Mouse (Mus musculus): ENCODE data around the gene Tmem45a2. TPM values are rescaled to one million over a fixed set of nuclear protein-coding genes. Genes with fewer than 3 reads are reported as not detected.
A peak's percentile ranks its signal among the peaks of the same experiment; 100 is the strongest.

Tmem45a2 gene
- 0.17 TPM in 1 of 2 replicates, not detected in the other for polyA plus RNA-seq (2015; fragmentation: Nextera tagmentation; extraction: Ambion mirVana)

GRCm38 (mm10) chr16:57071132-57071639 lies at the start of gene Tmem45a2:
TSS of gene Tmem45a2 (minus strand) at chr16:57071372.
- H3K27ac ChIP-seq, result no peak within 1 kb of the TSS
- H3K9ac ChIP-seq, result no peak within 1 kb of the TSS
- H3K4me2 ChIP-seq, result no peak within 1 kb of the TSS
- WGBS, result 90% methylated on average over 5 of the region's 5 CpGs
- no peaks in the 10 kb centered on the region for H3K4me1 ChIP-seq
- ATAC-seq (replicated peaks; ENCODE audit: low FRiP score), result no peak
- no peak within 1 kb of the TSS for H3K4me3 ChIP-seq (replicated peaks)
- no peaks in the 10 kb centered on the region for H3K27me3 ChIP-seq
- no peaks in the 10 kb centered on the region for H3K36me3 ChIP-seq
- no peaks in the 10 kb centered on the region for H3K9me3 ChIP-seq (replicated peaks)

GRCm38 (mm10) chr16:57117562-57117961 lies 46.4 kb upstream of the Tmem45a2 start:
- Histone ChIP-seq H3K9me3 (replicated peaks) (no peaks in the 10 kb centered on the region), H3K27me3 (peaks cover 14% of the 10 kb centered on the region; the same call in 1 of the 2 replicates), H3K4me1 (peaks cover 2% of the 10 kb centered on the region), H3K4me3 (replicated peaks) (no peak overlapping the region), H3K36me3 (no peaks in the 10 kb centered on the region), H3K27ac (no peak overlapping the region), H3K4me2 (no peak overlapping the region), H3K9ac (no peak overlapping the region)
- no peak for ATAC-seq (replicated peaks; ENCODE audit: low FRiP score)
- 88% methylated on average over 2 of the region's 2 CpGs for WGBS

- Histone ChIP-seq H3K9ac (no peak overlapping the region), H3K9me3 (replicated peaks) (no peaks in the 10 kb centered on the region), H3K36me3 (no peaks in the 10 kb centered on the region), H3K27ac (no peak overlapping the region), H3K4me1 (no peaks in the 10 kb centered on the region), H3K27me3 (peaks cover 14% of the 10 kb centered on the region; the same call in 1 of the 2 replicates), H3K4me2 (no peak overlapping the region), H3K4me3 (replicated peaks) (no peak overlapping the region)
- no peak for ATAC-seq (replicated peaks; ENCODE audit: low FRiP score)
Measured at GRCm38 (mm10) chr16:57116066-57116465, 44.9 kb upstream of the Tmem45a2 start.

GRCm38 (mm10) chr16:57106185-57106960 lies 35.2 kb upstream of the Tmem45a2 start:
- no peaks in the 10 kb centered on the region for H3K9me3 ChIP-seq (replicated peaks)
- no peaks in the 10 kb centered on the region for H3K27me3 ChIP-seq
- no peaks in the 10 kb centered on the region for H3K36me3 ChIP-seq
- no peak for ATAC-seq (replicated peaks; ENCODE audit: low FRiP score)
- H3K27ac ChIP-seq, result no peak overlapping the region
- H3K4me1 ChIP-seq, result no peaks in the 10 kb centered on the region
- no peak overlapping the region for H3K9ac ChIP-seq
- H3K4me3 ChIP-seq (replicated peaks), result no peak overlapping the region
- H3K4me2 ChIP-seq, result no peak overlapping the region
- 79% methylated on average over 5 of the region's 5 CpGs for WGBS

GRCm38 (mm10) chr16:57101174-57101573 lies 30.0 kb upstream of the Tmem45a2 start:
- ATAC-seq (replicated peaks; ENCODE audit: low FRiP score), result no peak
- Histone ChIP-seq H3K9ac (no peak overlapping the region), H3K9me3 (replicated peaks) (no peaks in the 10 kb centered on the region), H3K4me3 (replicated peaks) (no peak overlapping the region), H3K4me1 (peaks cover 5% of the 10 kb centered on the region), H3K27me3 (no peaks in the 10 kb centered on the region), H3K4me2 (no peak overlapping the region), H3K36me3 (no peaks in the 10 kb centered on the region), H3K27ac (no peak overlapping the region)
- WGBS, result 78% methylated on average over 1 of the region's 1 CpGs

- H3K4me1 ChIP-seq, result peaks cover 5% of the 10 kb centered on the region
- H3K4me3 ChIP-seq (replicated peaks), result no peak overlapping the region
- no peaks in the 10 kb centered on the region for H3K9me3 ChIP-seq (replicated peaks)
- H3K27ac ChIP-seq, result no peak overlapping the region
- WGBS, result 81% methylated on average over 5 of the region's 5 CpGs
- H3K27me3 ChIP-seq, result no peaks in the 10 kb centered on the region
- no peak for ATAC-seq (replicated peaks; ENCODE audit: low FRiP score)
- H3K36me3 ChIP-seq, result no peaks in the 10 kb centered on the region
- no peak overlapping the region for H3K9ac ChIP-seq
- no peak overlapping the region for H3K4me2 ChIP-seq
Measured at GRCm38 (mm10) chr16:57099572-57100237, 28.5 kb upstream of the Tmem45a2 start.

GRCm38 (mm10) chr16:57098468-57099144 lies 27.4 kb upstream of the Tmem45a2 start:
- peak; percentile 83 for ATAC-seq (replicated peaks; ENCODE audit: low FRiP score)
- no peak overlapping the region for H3K27ac ChIP-seq
- H3K9me3 ChIP-seq (replicated peaks), result no peaks in the 10 kb centered on the region
- no peaks in the 10 kb centered on the region for H3K27me3 ChIP-seq
- no peak overlapping the region for H3K4me3 ChIP-seq (replicated peaks)
- H3K9ac ChIP-seq, result no peak overlapping the region
- WGBS, result 48% methylated on average over 7 of the region's 7 CpGs
- no peak overlapping the region for H3K4me2 ChIP-seq
- no peaks in the 10 kb centered on the region for H3K36me3 ChIP-seq
- H3K4me1 ChIP-seq, result peaks cover 5% of the 10 kb centered on the region

- H3K27me3 ChIP-seq, result no peaks in the 10 kb centered on the region
- H3K4me3 ChIP-seq (replicated peaks), result no peak overlapping the region
- no peak for ATAC-seq (replicated peaks; ENCODE audit: low FRiP score)
- H3K9ac ChIP-seq, result no peak overlapping the region
- no peaks in the 10 kb centered on the region for H3K9me3 ChIP-seq (replicated peaks)
- H3K27ac ChIP-seq, result no peak overlapping the region
- 64% methylated on average over 6 of the region's 6 CpGs for WGBS
- H3K36me3 ChIP-seq, result no peaks in the 10 kb centered on the region
- no peak overlapping the region for H3K4me2 ChIP-seq
- no peaks in the 10 kb centered on the region for H3K4me1 ChIP-seq
Measured at GRCm38 (mm10) chr16:57092911-57093605, 21.9 kb upstream of the Tmem45a2 start.

GRCm38 (mm10) chr16:57092460-57092859 lies 21.3 kb upstream of the Tmem45a2 start:
- no peaks in the 10 kb centered on the region for H3K4me1 ChIP-seq
- no peaks in the 10 kb centered on the region for H3K27me3 ChIP-seq
- H3K4me2 ChIP-seq, result no peak overlapping the region
- no peak overlapping the region for H3K9ac ChIP-seq
- no peak overlapping the region for H3K4me3 ChIP-seq (replicated peaks)
- H3K36me3 ChIP-seq, result no peaks in the 10 kb centered on the region
- ATAC-seq (replicated peaks; ENCODE audit: low FRiP score), result 0 out of 2 replicates have a peak, but pooled peaks have one; percentile 58
- H3K9me3 ChIP-seq (replicated peaks), result no peaks in the 10 kb centered on the region
- H3K27ac ChIP-seq, result no peak overlapping the region
- 49% methylated on average over 4 of the region's 4 CpGs for WGBS

GRCm38 (mm10) chr16:57079577-57079976 lies 8.4 kb upstream of the Tmem45a2 start:
- no peak for ATAC-seq (replicated peaks; ENCODE audit: low FRiP score)
- Histone ChIP-seq H3K9me3 (replicated peaks) (no peaks in the 10 kb centered on the region), H3K4me1 (no peaks in the 10 kb centered on the region), H3K36me3 (no peaks in the 10 kb centered on the region), H3K27me3 (no peaks in the 10 kb centered on the region), H3K9ac (no peak overlapping the region), H3K27ac (no peak overlapping the region), H3K4me3 (replicated peaks) (no peak overlapping the region), H3K4me2 (no peak overlapping the region)
- 84% methylated on average over 4 of the region's 4 CpGs for WGBS

GRCm38 (mm10) chr16:57075986-57076385 lies 4.8 kb upstream of the Tmem45a2 start:
- H3K27me3 ChIP-seq, result no peaks in the 10 kb centered on the region
- H3K4me1 ChIP-seq, result no peaks in the 10 kb centered on the region
- WGBS, result 79% methylated on average over 7 of the region's 7 CpGs
- no peak overlapping the region for H3K4me2 ChIP-seq
- ATAC-seq (replicated peaks; ENCODE audit: low FRiP score), result no peak
- H3K9ac ChIP-seq, result no peak overlapping the region
- no peaks in the 10 kb centered on the region for H3K9me3 ChIP-seq (replicated peaks)
- H3K36me3 ChIP-seq, result no peaks in the 10 kb centered on the region
- no peak overlapping the region for H3K27ac ChIP-seq
- H3K4me3 ChIP-seq (replicated peaks), result no peak overlapping the region
